Mouse (Mus musculus): Measurements from ENCODE around the gene Desi1. TPM values are rescaled to one million over a fixed set of nuclear protein-coding genes. Genes with fewer than 3 reads are reported as not detected.

Desi1 gene
- total RNA-seq, 4 experiments from 2014 or later = 19.5 to 33.9 (median 28.2) TPM

Other genes with a start within 250 kb of the Desi1 start
- 100 to 1,000 TPM; 125 to 157 (median 155) TPM for gene Tef, start 231.4 kb downstream of the Desi1 start, total RNA-seq (2022)
- 100 to 1,000 TPM in 1 of 4 experiments, 10 to 100 TPM in 3; 50.6 to 129 (median 74.7) TPM for gene Tob2, start 175.1 kb downstream of the Desi1 start, total RNA-seq (2022)
- gene Phf5a, start 162.0 kb downstream of the Desi1 start, total RNA-seq (2022) = 10 to 100 TPM; 31.9 to 39.3 (median 33.9) TPM
- gene Aco2, start 161.6 kb downstream of the Desi1 start, total RNA-seq (2022) = 1,000 to 10,000 TPM; 2,119 to 2,448 (median 2,260) TPM
- 10 to 100 TPM in 1 of 4 experiments, 1 to 10 TPM in 3; 7.6 to 10.3 (median 9.6) TPM for gene Polr3h, start 107.6 kb downstream of the Desi1 start, total RNA-seq (2022)
- 100 to 1,000 TPM in 1 of 4 experiments, 10 to 100 TPM in 3; 64.7 to 103 (median 72.9) TPM for gene Csdc2, start 97.1 kb downstream of the Desi1 start, total RNA-seq (2022)
- 10 to 100 TPM; 25.4 to 39.1 (median 28.2) TPM for gene Pmm1, start 72.9 kb downstream of the Desi1 start, total RNA-seq (2022)
- not detected for gene 1700029P11Rik, start 53.3 kb downstream of the Desi1 start, total RNA-seq (2022)
- 10 to 100 TPM; 20.9 to 28.1 (median 26.8) TPM for gene Xrcc6, start 46.0 kb downstream of the Desi1 start, total RNA-seq (2022)
- gene Snu13, start 13.7 kb upstream of the Desi1 start, total RNA-seq (2022) = 10 to 100 TPM; 43.0 to 55.5 (median 51.3) TPM
- gene 4930407I10Rik, start 25.3 kb upstream of the Desi1 start, total RNA-seq (2022) = not detected
- gene Mei1, start 36.1 kb upstream of the Desi1 start, total RNA-seq (2022) = not detected
- 1 to 10 TPM; 3.5 to 4.5 (median 4.2) TPM for gene Ccdc134, start 94.1 kb upstream of the Desi1 start, total RNA-seq (2022)
- gene Srebf2, start 113.3 kb upstream of the Desi1 start, total RNA-seq (2022) = 10 to 100 TPM; 20.0 to 25.1 (median 21.6) TPM
- under 1 TPM in 1 of 4 experiments, not detected in 3; 0.26 TPM for gene Shisa8, start 179.0 kb upstream of the Desi1 start, total RNA-seq (2022)
- under 1 TPM in 1 of 4 experiments, not detected in 3; 0.26 TPM for gene Tnfrsf13c, start 190.5 kb upstream of the Desi1 start, total RNA-seq (2022)
- gene Cenpm, start 210.9 kb upstream of the Desi1 start, total RNA-seq (2022) = 1 to 10 TPM in 1 of 4 experiments, under 1 TPM in 3; 0.29 to 1.5 (median 0.44) TPM
- not detected for gene 1500009C09Rik, start 218.5 kb upstream of the Desi1 start, total RNA-seq (2022)
- under 1 TPM; 0.16 to 0.90 (median 0.44) TPM for gene Sept3, start 241.0 kb upstream of the Desi1 start, total RNA-seq (2022)